ENCODE assay signal across 9 mouse cellular contexts in the genomic region with DNA sequence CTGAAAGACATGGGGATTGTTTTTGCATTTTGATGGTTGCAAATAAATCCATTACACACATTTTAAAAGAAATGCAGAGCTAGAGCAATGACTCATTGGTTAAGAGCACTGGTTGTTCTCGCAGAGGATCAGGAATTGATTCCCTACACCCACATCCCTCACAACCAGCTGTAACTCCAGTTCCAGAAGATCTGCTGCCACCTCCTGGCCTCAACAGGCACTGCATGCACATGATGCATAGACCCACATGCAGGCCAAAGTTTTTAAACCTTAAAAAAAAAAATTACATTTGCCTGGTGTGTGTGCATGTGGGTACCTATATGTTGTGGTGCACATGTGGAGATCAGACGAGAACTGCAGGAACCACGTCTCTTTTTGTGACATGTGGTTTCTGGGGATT. TPM values are rescaled to one million over a fixed set of nuclear protein-coding genes. Genes with fewer than 3 reads are reported as not detected.
DNase-seq lines count a peak whose midpoint lies in the region; ATAC-seq and TF ChIP-seq lines count a peak whose summit lies in the region.
"Had no signal": no experiment of that assay in that cellular context is flagged by ENCODE, and none has a peak within 500 bp of the region (broad histone marks: within the 10 kb centered on the region; RNA-seq: fewer than 3 reads in every experiment).

No protein-coding gene starts in this region.

- H3K36me3 ChIP-seq in kidney, postnatal 0 days (ENCODE audit: insufficient read depth, low read length): no peaks in the 10 kb centered on the region

- H3K4me2 ChIP-seq in kidney, postnatal 0 days (ENCODE audit: low read length): no peak overlapping the region

- H3K27ac ChIP-seq in kidney, postnatal 0 days: no peak overlapping the region

- WGBS in kidney, postnatal 0 days: 72% methylated on average over 3 of the region's 3 CpGs

- H3K9me3 ChIP-seq in kidney, postnatal 0 days (replicated peaks; ENCODE audit: low read length): no peaks in the 10 kb centered on the region

- no peak overlapping the region for H3K4me3 ChIP-seq in kidney, postnatal 0 days (replicated peaks; ENCODE audit: low read depth, low read length)

- H3K27me3 ChIP-seq in kidney, postnatal 0 days (ENCODE audit: insufficient read depth, low read length): no peaks in the 10 kb centered on the region

- ATAC-seq in kidney, postnatal 0 days (replicated peaks; ENCODE audit: low FRiP score, low read depth): no peak

- no peaks in the 10 kb centered on the region for H3K4me1 ChIP-seq in kidney, postnatal 0 days (replicated peaks; ENCODE audit: insufficient read depth, low read length)

- peak; percentile 51 to 59 for DNase-seq in cerebellum, postnatal 10 days
- no peak for DNase-seq in cerebellum, adult 9-10 months
- DNase-seq in left cerebral cortex, postnatal 14 days (ENCODE audit: low spot score in 2 of 2): peak; percentile 16 to 17
- DNase-seq in left cerebral cortex, adult 9 months (ENCODE audit: low spot score in 2 of 2): no peak
- DNase-seq in adrenal gland, postnatal 25 days: peak; percentile 33
- no peak for DNase-seq in kidney, postnatal 0 days (ENCODE audit: low spot score)
- peak; percentile 6 for DNase-seq in retina, adult 2 months (ENCODE audit: low read depth, low spot score)
- DNase-seq in urinary bladder, postnatal 10 days (ENCODE audit: low spot score): no peak

- no peak overlapping the region for H3K9ac ChIP-seq in kidney, postnatal 0 days (ENCODE audit: low read depth, low read length)

- peak; percentile 76 for TF ChIP-seq CTCF in kidney, postnatal 0 days (IDR thresholded peaks at IDR 0.05; ENCODE audit: low read depth)

- intact Hi-C loops in left cerebral cortex, postnatal 14 days (cut with DNase I): loop anchor here (5.0 kb wide), 1 partner anchor 43 kb away; no protein-coding TSS in a partner anchor

RNA-seq across cellular contexts. Expression of a gene that starts 17.7 kb away (rescaled TPM):
- not detected for total RNA-seq in left cerebral cortex, postnatal 14 days (2021)
- total RNA-seq in adrenal gland, postnatal 25 days (2021): 2.9 and 4.1 TPM in 2 replicates
- 0.14 TPM in 1 of 2 replicates, not detected in the other for polyA plus RNA-seq in kidney, postnatal 0 days (2015; fragmentation: Nextera tagmentation; extraction: Ambion mirVana)
- polyA plus RNA-seq: neural tube, embryonic 14.5 days had no signal

RNA-seq across cellular contexts. Expression of a gene that starts 20.0 kb away (rescaled TPM):
- under 1 TPM; 0.51 to 0.61 TPM for total RNA-seq in left cerebral cortex, postnatal 14 days (2021)
- 2.2 and 2.6 TPM in 2 replicates for total RNA-seq in adrenal gland, postnatal 25 days (2021)
- polyA plus RNA-seq in kidney, postnatal 0 days (2015; fragmentation: Nextera tagmentation; extraction: Ambion mirVana): 0.37 and 0.47 TPM in 2 replicates

RNA-seq across cellular contexts. Expression of a gene that starts 45.9 kb away (rescaled TPM):
- total RNA-seq in left cerebral cortex, postnatal 14 days (2021): 1 to 10 TPM; 3.3 to 5.3 TPM
- 0.81 and 2.0 TPM in 2 replicates for total RNA-seq in adrenal gland, postnatal 25 days (2021)
- 0.99 and 1.4 TPM in 2 replicates for polyA plus RNA-seq in kidney, postnatal 0 days (2015; fragmentation: Nextera tagmentation; extraction: Ambion mirVana)
- polyA plus RNA-seq: neural tube, embryonic 14.5 days had no signal

RNA-seq across cellular contexts. Expression of a gene that starts 56.3 kb away (rescaled TPM):
- 1 to 10 TPM; 1.9 to 2.4 TPM for total RNA-seq in left cerebral cortex, postnatal 14 days (2021)
- 0.91 and 3.4 TPM in 2 replicates for total RNA-seq in adrenal gland, postnatal 25 days (2021)
- 2.5 and 2.9 TPM in 2 replicates for polyA plus RNA-seq in kidney, postnatal 0 days (2015; fragmentation: Nextera tagmentation; extraction: Ambion mirVana)
- polyA plus RNA-seq: neural tube, embryonic 14.5 days had no signal

Comparison
In these comparisons a context has a peak if more than half of its experiments do, and no peak if none do; other contexts are left out.
1. DNase-seq: peak in cerebellum, postnatal 10 days (2 of 2), left cerebral cortex, postnatal 14 days (2 of 2), adrenal gland, postnatal 25 days (single experiment) and retina, adult 2 months (single experiment); none in cerebellum, adult 9-10 months (single experiment), left cerebral cortex, adult 9 months (0 of 2), kidney, postnatal 0 days (single experiment) and urinary bladder, postnatal 10 days (single experiment).